Mouse (Mus musculus): Measurements from ENCODE around the gene Tatdn3. TPM values are rescaled to one million over a fixed set of nuclear protein-coding genes. Genes with fewer than 3 reads are reported as not detected.
A peak's percentile ranks its signal among the peaks of the same experiment; 100 is the strongest.

Tatdn3 gene
- polyA plus RNA-seq, 1 experiment from 2014 or later, result 12.4 TPM

- H3K9ac ChIP-seq (ENCODE audit: low read length), result no peak overlapping the region
- ATAC-seq (ENCODE audit: insufficient number of reproducible peaks, low FRiP score, low TSS enrichment, low read depth), result no peak
- no peak for DNase-seq (ENCODE audit: low spot score)
- no peak overlapping the region for H3K4me2 ChIP-seq (ENCODE audit: low read depth, severe bottlenecking)
- peaks cover 30% of the 10 kb centered on the region for H3K36me3 ChIP-seq (ENCODE audit: control insufficient read depth, insufficient read depth, low read length)
- H3K4me1 ChIP-seq (ENCODE audit: control insufficient read depth, insufficient read depth, low read length), result no peaks in the 10 kb centered on the region
- H3K27ac ChIP-seq (replicated peaks; ENCODE audit: low read depth, low read length), result no peak overlapping the region
- H3K9me3 ChIP-seq (ENCODE audit: control insufficient read depth, low read length), result no peaks in the 10 kb centered on the region
- no peaks in the 10 kb centered on the region for H3K27me3 ChIP-seq (ENCODE audit: control insufficient read depth, insufficient read depth, low read length)
- H3K4me3 ChIP-seq (ENCODE audit: low read depth, low read length), result no peak overlapping the region
- 88% methylated on average over 6 of the region's 6 CpGs for WGBS
Measured at GRCm38 (mm10) chr1:191071613-191072012, 8.9 kb upstream of the Tatdn3 start.

- Histone ChIP-seq H3K4me3 (ENCODE audit: low read depth, low read length) (no peak overlapping the region), H3K36me3 (ENCODE audit: control insufficient read depth, insufficient read depth, low read length) (peaks cover 33% of the 10 kb centered on the region), H3K9me3 (ENCODE audit: control insufficient read depth, low read length) (no peaks in the 10 kb centered on the region), H3K9ac (ENCODE audit: low read length) (no peak overlapping the region), H3K4me1 (ENCODE audit: control insufficient read depth, insufficient read depth, low read length) (no peaks in the 10 kb centered on the region), H3K27me3 (ENCODE audit: control insufficient read depth, insufficient read depth, low read length) (no peaks in the 10 kb centered on the region), H3K4me2 (ENCODE audit: low read depth, severe bottlenecking) (no peak overlapping the region), H3K27ac (replicated peaks; ENCODE audit: low read depth, low read length) (no peak overlapping the region)
- DNase-seq (ENCODE audit: low spot score) (no peak), ATAC-seq (ENCODE audit: insufficient number of reproducible peaks, low FRiP score, low TSS enrichment, low read depth) (no peak)
- WGBS, result 96% methylated on average over 4 of the region's 4 CpGs
Measured at GRCm38 (mm10) chr1:191070259-191070658, 7.5 kb upstream of the Tatdn3 start.

GRCm38 (mm10) chr1:191068377-191068776 lies 5.6 kb upstream of the Tatdn3 start:
- DNase-seq (ENCODE audit: low spot score), result peak; percentile 34
- no peak overlapping the region for H3K4me2 ChIP-seq (ENCODE audit: low read depth, severe bottlenecking)

GRCm38 (mm10) chr1:191065188-191065587 lies 2.5 kb upstream of the Tatdn3 start:
- Histone ChIP-seq H3K27ac (replicated peaks; ENCODE audit: low read depth, low read length) (no peak overlapping the region), H3K27me3 (ENCODE audit: control insufficient read depth, insufficient read depth, low read length) (no peaks in the 10 kb centered on the region), H3K9ac (ENCODE audit: low read length) (no peak overlapping the region), H3K4me1 (ENCODE audit: control insufficient read depth, insufficient read depth, low read length) (peaks cover 6% of the 10 kb centered on the region; the same call in 1 of the 2 replicates), H3K4me2 (ENCODE audit: low read depth, severe bottlenecking) (no peak overlapping the region), H3K4me3 (ENCODE audit: low read depth, low read length) (no peak overlapping the region), H3K36me3 (ENCODE audit: control insufficient read depth, insufficient read depth, low read length) (peaks cover 13% of the 10 kb centered on the region), H3K9me3 (ENCODE audit: control insufficient read depth, low read length) (no peaks in the 10 kb centered on the region)
- DNase-seq (ENCODE audit: low spot score), result no peak
- WGBS, result 83% methylated on average over 4 of the region's 4 CpGs
- no peak for ATAC-seq (ENCODE audit: insufficient number of reproducible peaks, low FRiP score, low TSS enrichment, low read depth)

More at GRCm38 (mm10) chr1:191068377-191068776, 5.6 kb upstream of the Tatdn3 start:
- ATAC-seq (ENCODE audit: insufficient number of reproducible peaks, low FRiP score, low TSS enrichment, low read depth), result no peak
- Histone ChIP-seq H3K4me3 (ENCODE audit: low read depth, low read length) (no peak overlapping the region), H3K9me3 (ENCODE audit: control insufficient read depth, low read length) (no peaks in the 10 kb centered on the region), H3K9ac (ENCODE audit: low read length) (no peak overlapping the region), H3K4me1 (ENCODE audit: control insufficient read depth, insufficient read depth, low read length) (peaks cover 6% of the 10 kb centered on the region; the same call in 1 of the 2 replicates), H3K36me3 (ENCODE audit: control insufficient read depth, insufficient read depth, low read length) (peaks cover 32% of the 10 kb centered on the region), H3K27ac (replicated peaks; ENCODE audit: low read depth, low read length) (no peak overlapping the region), H3K27me3 (ENCODE audit: control insufficient read depth, insufficient read depth, low read length) (no peaks in the 10 kb centered on the region)
- WGBS, result 89% methylated on average over 5 of the region's 5 CpGs

- H3K36me3 ChIP-seq (ENCODE audit: control insufficient read depth, insufficient read depth, low read length), result peaks cover 9% of the 10 kb centered on the region
- no peaks in the 10 kb centered on the region for H3K9me3 ChIP-seq (ENCODE audit: control insufficient read depth, low read length)
- no peaks in the 10 kb centered on the region for H3K27me3 ChIP-seq (ENCODE audit: control insufficient read depth, insufficient read depth, low read length)
- H3K4me1 ChIP-seq (ENCODE audit: control insufficient read depth, insufficient read depth, low read length), result peaks cover 6% of the 10 kb centered on the region; the same call in 1 of the 2 replicates
- H3K27ac ChIP-seq (replicated peaks; ENCODE audit: low read depth, low read length), result no peak overlapping the region
- DNase-seq (ENCODE audit: low spot score), result no peak
- no peak overlapping the region for H3K9ac ChIP-seq (ENCODE audit: low read length)
- 84% methylated on average over 2 of the region's 2 CpGs for WGBS
- no peak for ATAC-seq (ENCODE audit: insufficient number of reproducible peaks, low FRiP score, low TSS enrichment, low read depth)
- H3K4me3 ChIP-seq (ENCODE audit: low read depth, low read length), result no peak overlapping the region
- no peak overlapping the region for H3K4me2 ChIP-seq (ENCODE audit: low read depth, severe bottlenecking)
Measured at GRCm38 (mm10) chr1:191064535-191064934, 1.8 kb upstream of the Tatdn3 start.

- Histone ChIP-seq H3K9me3 (ENCODE audit: control insufficient read depth, low read length) (no peaks in the 10 kb centered on the region), H3K4me3 (ENCODE audit: low read depth, low read length) (peak overlapping the region; percentile 98), H3K9ac (ENCODE audit: low read length) (peak overlapping the region; percentile 87; the same call in 1 of the 2 replicates), H3K27ac (replicated peaks; ENCODE audit: low read depth, low read length) (no peak overlapping the region), H3K4me2 (ENCODE audit: low read depth, severe bottlenecking) (peak overlapping the region; percentile 52), H3K36me3 (ENCODE audit: control insufficient read depth, insufficient read depth, low read length) (peaks cover 3% of the 10 kb centered on the region; the same call in 1 of the 2 replicates), H3K27me3 (ENCODE audit: control insufficient read depth, insufficient read depth, low read length) (no peaks in the 10 kb centered on the region), H3K4me1 (ENCODE audit: control insufficient read depth, insufficient read depth, low read length) (peaks cover 6% of the 10 kb centered on the region; the same call in 1 of the 2 replicates)
- no peak for DNase-seq (ENCODE audit: low spot score)
- 64% methylated on average over 9 of the region's 9 CpGs for WGBS
- ATAC-seq (ENCODE audit: insufficient number of reproducible peaks, low FRiP score, low TSS enrichment, low read depth), result no peak
Measured at GRCm38 (mm10) chr1:191063700-191064099, 968 bp upstream of the Tatdn3 start.

- Histone ChIP-seq H3K36me3 (ENCODE audit: control insufficient read depth, insufficient read depth, low read length) (peaks cover 3% of the 10 kb centered on the region; the same call in 1 of the 2 replicates), H3K4me1 (ENCODE audit: control insufficient read depth, insufficient read depth, low read length) (peaks cover 6% of the 10 kb centered on the region; the same call in 1 of the 2 replicates), H3K4me2 (ENCODE audit: low read depth, severe bottlenecking) (peak overlapping the region; percentile 52), H3K9me3 (ENCODE audit: control insufficient read depth, low read length) (no peaks in the 10 kb centered on the region), H3K27me3 (ENCODE audit: control insufficient read depth, insufficient read depth, low read length) (no peaks in the 10 kb centered on the region), H3K4me3 (ENCODE audit: low read depth, low read length) (peak overlapping the region; percentile 98), H3K9ac (ENCODE audit: low read length) (peak overlapping the region; percentile 87), H3K27ac (replicated peaks; ENCODE audit: low read depth, low read length) (no peak overlapping the region)
- ATAC-seq (ENCODE audit: insufficient number of reproducible peaks, low FRiP score, low TSS enrichment, low read depth) (peak; percentile 69; the same call in 1 of the 2 replicates), DNase-seq (ENCODE audit: low spot score) (no peak)
- 4% methylated on average over 15 of the region's 15 CpGs for whole genome bisulfite sequencing
Measured at GRCm38 (mm10) chr1:191062241-191062780, 421 bp downstream of the Tatdn3 start.

- H3K4me2 ChIP-seq (ENCODE audit: low read depth, severe bottlenecking), result no peak overlapping the region
- H3K4me3 ChIP-seq (ENCODE audit: low read depth, low read length), result no peak overlapping the region
- DNase-seq (ENCODE audit: low spot score) (no peak), ATAC-seq (ENCODE audit: insufficient number of reproducible peaks, low FRiP score, low TSS enrichment, low read depth) (no peak)
- H3K9me3 ChIP-seq (ENCODE audit: control insufficient read depth, low read length), result no peaks in the 10 kb centered on the region
- H3K4me1 ChIP-seq (ENCODE audit: control insufficient read depth, insufficient read depth, low read length), result no peaks in the 10 kb centered on the region
- 72% methylated on average over 3 of the region's 3 CpGs for WGBS
- no peaks in the 10 kb centered on the region for H3K36me3 ChIP-seq (ENCODE audit: control insufficient read depth, insufficient read depth, low read length)
- H3K27me3 ChIP-seq (ENCODE audit: control insufficient read depth, insufficient read depth, low read length), result no peaks in the 10 kb centered on the region
- no peak overlapping the region for H3K27ac ChIP-seq (replicated peaks; ENCODE audit: low read depth, low read length)
- H3K9ac ChIP-seq (ENCODE audit: low read length), result no peak overlapping the region
Measured at GRCm38 (mm10) chr1:191057461-191057860, 5.3 kb downstream of the Tatdn3 start.

GRCm38 (mm10) chr1:191055533-191055873 lies 7.2 kb downstream of the Tatdn3 start:
- H3K27ac ChIP-seq (replicated peaks; ENCODE audit: low read depth, low read length), result no peak overlapping the region
- H3K4me3 ChIP-seq (ENCODE audit: low read depth, low read length), result no peak overlapping the region
- no peak overlapping the region for H3K4me2 ChIP-seq (ENCODE audit: low read depth, severe bottlenecking)
- H3K36me3 ChIP-seq (ENCODE audit: control insufficient read depth, insufficient read depth, low read length), result no peaks in the 10 kb centered on the region
- no peaks in the 10 kb centered on the region for H3K9me3 ChIP-seq (ENCODE audit: control insufficient read depth, low read length)
- no peak overlapping the region for H3K9ac ChIP-seq (ENCODE audit: low read length)
- DNase-seq (ENCODE audit: low spot score) (no peak), ATAC-seq (ENCODE audit: insufficient number of reproducible peaks, low FRiP score, low TSS enrichment, low read depth) (no peak)
- H3K4me1 ChIP-seq (ENCODE audit: control insufficient read depth, insufficient read depth, low read length), result no peaks in the 10 kb centered on the region
- WGBS, result 71% methylated on average over 2 of the region's 2 CpGs
- no peaks in the 10 kb centered on the region for H3K27me3 ChIP-seq (ENCODE audit: control insufficient read depth, insufficient read depth, low read length)

Data from limb, embryonic 11.5 days (tissue).